Mouse (Mus musculus) MEL (cell line): Measurements from ENCODE around the gene Tbl1x.

Source experiments
- CTCF ChIP-seq, 3 experiments: IDR thresholded peaks in 2 of 3; conservative IDR thresholded peaks in 1 of 3; 2 replicates each; pipeline ENCODE4 v1.5.1; 2011 to 2012; ENCODE audit warnings: low read length in 3 of 3, low read depth in 2 of 3, mild to moderate bottlenecking in 2 of 3, improper control_type of control experiment in 1 of 3, inconsistent platforms in 1 of 3, mixed read lengths in 1 of 3, moderate library complexity in 1 of 3; ENCODE audit not compliant: control insufficient read depth in 1 of 3, insufficient read depth in 1 of 3, poor library complexity in 1 of 3, severe bottlenecking in 1 of 3
- ELF1 ChIP-seq: IDR thresholded peaks from 2 replicates; pipeline ENCODE4 v1.6.1; 2014; ENCODE audit warnings: low read depth, mild to moderate bottlenecking, inconsistent platforms, low read length, improper control_type of control experiment, moderate library complexity
- EP300 ChIP-seq, 2 experiments: IDR thresholded peaks; 2 replicates each; pipeline ENCODE4 v1.6.1; 2011; ENCODE audit warnings: improper control_type of control experiment in 2 of 2, low read length in 2 of 2, low read depth in 1 of 2, mild to moderate bottlenecking in 1 of 2
- GATA1 ChIP-seq: IDR thresholded peaks from 2 replicates; pipeline ENCODE4 v1.6.1; 2011; ENCODE audit warnings: low read depth, low read length, improper control_type of control experiment
- MAX ChIP-seq: IDR thresholded peaks from 2 replicates; pipeline ENCODE4 v1.6.1; 2011; ENCODE audit warnings: low read length, improper control_type of control experiment
- MXI1 ChIP-seq: IDR thresholded peaks from 2 replicates; pipeline ENCODE4 v1.6.1; 2011; ENCODE audit warnings: mild to moderate bottlenecking, low read depth, low read length, improper control_type of control experiment
- NRF1 ChIP-seq: IDR thresholded peaks from 2 replicates; pipeline ENCODE4 v1.6.1; 2014; ENCODE audit warnings: low read depth, mild to moderate bottlenecking, inconsistent platforms, low read length, improper control_type of control experiment, moderate library complexity; ENCODE audit not compliant: poor library complexity, insufficient read depth, severe bottlenecking
- POLR2A ChIP-seq, 2 experiments: IDR thresholded peaks; 2 replicates each; pipeline ENCODE4 v1.6.1; 2011 to 2012; ENCODE audit warnings: low read length in 2 of 2, mild to moderate bottlenecking in 2 of 2, control low read depth in 1 of 2, improper control_type of control experiment in 1 of 2, low read depth in 1 of 2, moderate library complexity in 1 of 2; ENCODE audit not compliant: control insufficient read depth in 1 of 2, insufficient read depth in 1 of 2, poor library complexity in 1 of 2
- SIN3A ChIP-seq: IDR thresholded peaks from 2 replicates; pipeline ENCODE4 v1.6.1; 2012; ENCODE audit warnings: low read length, improper control_type of control experiment, inconsistent platforms
- SMC3 ChIP-seq: IDR thresholded peaks from 2 replicates; pipeline ENCODE4 v1.6.1; 2011; ENCODE audit warnings: low read depth, low read length, improper control_type of control experiment
- ZC3H11A ChIP-seq: IDR thresholded peaks from 2 replicates; pipeline ENCODE4 v1.6.1; 2012; ENCODE audit warnings: low read depth, mild to moderate bottlenecking, inconsistent platforms, low read length, improper control_type of control experiment

GRCm38 (mm10) chrX:77477526-77477925 lies 33.3 kb upstream of the Tbl1x start:
- TF ChIP-seq SIN3A (no peak), MAX (no peak), POLR2A (IDR thresholded peaks at IDR 0.05; ENCODE audit: control insufficient read depth in 1 of 2, insufficient read depth in 1 of 2, low read depth in 1 of 2, low read length in 2 of 2, poor library complexity in 1 of 2) (no peak), ELF1 (no peak), MXI1 (no peak), NRF1 (no peak), GATA1 (no peak), SMC3 (no peak), CTCF (IDR thresholded peaks at IDR 0.05 in 2 of 3, conservative IDR thresholded peaks at IDR 0.05 in 1 of 3; ENCODE audit: control insufficient read depth in 1 of 3, insufficient read depth in 1 of 3, low read depth in 2 of 3, low read length in 3 of 3, poor library complexity in 1 of 3, severe bottlenecking in 1 of 3) (no peak), EP300 (IDR thresholded peaks at IDR 0.05; ENCODE audit: low read depth in 1 of 2, low read length in 2 of 2) (no peak), ZC3H11A (no peak)
